Mouse (Mus musculus) lung, adult 2 months (tissue): ENCODE measurements at regions not wholly inside any gene's neighbourhood (a gene's known extent, or its start where the extent isn't known, plus 50 kb on each side); places are given as distances from the start of the nearest gene placed in this dataset.

Source experiments
- DNase-seq: peaks from one replicate; pipeline ENCODE4 v3.0.0; 2022
- H3K4me1 ChIP-seq: fragments of 200-500 bp; 2 replicates; pipeline ENCODE4 v1.6.1; 2011; ENCODE audit warnings: low read length; ENCODE audit not compliant: control insufficient read depth, insufficient read depth
- H3K4me3 ChIP-seq: fragments of 200-500 bp; replicated peaks from 2 replicates; pipeline ENCODE3; 2011; ENCODE audit warnings: low read depth, mild to moderate bottlenecking, control low read depth, low read length; ENCODE audit errors: extremely low read depth
- CTCF ChIP-seq: fragments of 200-500 bp; IDR thresholded peaks from 2 replicates; pipeline ENCODE4 v1.5.1; 2011; ENCODE audit warnings: mild to moderate bottlenecking, low read length, control low read depth; ENCODE audit not compliant: insufficient read depth
- POLR2A ChIP-seq: fragments of 200-500 bp; IDR thresholded peaks from 2 replicates; pipeline ENCODE4 v1.6.1; 2011; ENCODE audit warnings: low read depth, mild to moderate bottlenecking, control low read depth, low read length, borderline replicate concordance; ENCODE audit errors: extremely low read depth
- WGBS: fragments of 180-500 bp; shearing (Covaris S2); methylation state at CpG from one replicate; pipeline ENCODE4 v1.1.7; 2018; 5-methylcytosine and 5-hydroxymethylcytosine counted together

- H3K4me1 ChIP-seq: no peaks in the 10 kb centered on the region
- H3K4me3 ChIP-seq: no peak overlapping the region
- WGBS: 39% methylated on average over 2 of the region's 2 CpGs
- peak; percentile 3 for DNase-seq
- TF ChIP-seq CTCF: no peak
- TF ChIP-seq POLR2A: no peak
These were observed 333.9 kb downstream of the Fat4 start for GRCm38 (mm10) chr3:39220707-39221034.

- DNase-seq: no peak
- H3K4me3 ChIP-seq: no peak overlapping the region
- H3K4me1 ChIP-seq: no peaks in the 10 kb centered on the region
- WGBS: 71% methylated on average over 4 of the region's 4 CpGs
- TF ChIP-seq POLR2A: no peak
- no peak for TF ChIP-seq CTCF
These were observed 335.3 kb downstream of the Fat4 start for GRCm38 (mm10) chr3:39222059-39222458.

GRCm38 (mm10) chr3:39234921-39235320 lies 348.2 kb downstream of the Fat4 start:
- WGBS: 85% methylated on average over 2 of the region's 2 CpGs
- TF ChIP-seq POLR2A (no peak), CTCF (no peak)
- no peak for DNase-seq
- no peaks in the 10 kb centered on the region for H3K4me1 ChIP-seq
- no peak overlapping the region for H3K4me3 ChIP-seq

- H3K4me1 ChIP-seq: no peaks in the 10 kb centered on the region
- WGBS: 58% methylated on average over 4 of the region's 4 CpGs
- TF ChIP-seq POLR2A: no peak
- TF ChIP-seq CTCF: no peak
These were observed 362.0 kb downstream of the Fat4 start for GRCm38 (mm10) chr3:39248712-39249111.

GRCm38 (mm10) chr3:39249224-39249892 lies 362.6 kb downstream of the Fat4 start:
- DNase-seq: no peak
- H3K4me3 ChIP-seq: no peak overlapping the region
- 52% methylated on average over 4 of the region's 4 CpGs for WGBS
- no peaks in the 10 kb centered on the region for H3K4me1 ChIP-seq
- TF ChIP-seq POLR2A: no peak

More at GRCm38 (mm10) chr3:39248712-39249111, 362.0 kb downstream of the Fat4 start:
- H3K4me3 ChIP-seq: no peak overlapping the region
- no peak for DNase-seq

- TF ChIP-seq POLR2A (no peak), CTCF (no peak)
- WGBS: 91% methylated on average over 1 of the region's 1 CpGs
- DNase-seq: no peak
These were observed 366.3 kb downstream of the Fat4 start for GRCm38 (mm10) chr3:39253076-39253475.

GRCm38 (mm10) chr3:39264671-39265430 lies 378.1 kb downstream of the Fat4 start:
- WGBS: 78% methylated on average over 2 of the region's 2 CpGs
- DNase-seq: no peak
- no peak for TF ChIP-seq POLR2A
- no peak for TF ChIP-seq CTCF

More at GRCm38 (mm10) chr3:39253076-39253475, 366.3 kb downstream of the Fat4 start:
- H3K4me3 ChIP-seq: no peak overlapping the region
- no peaks in the 10 kb centered on the region for H3K4me1 ChIP-seq

GRCm38 (mm10) chr3:39265606-39266005 lies 378.9 kb downstream of the Fat4 start:
- Histone ChIP-seq H3K4me3 (no peak overlapping the region), H3K4me1 (no peaks in the 10 kb centered on the region)
- TF ChIP-seq CTCF: no peak
- TF ChIP-seq POLR2A: no peak
- DNase-seq: no peak
- WGBS: 83% methylated on average over 1 of the region's 1 CpGs

More at GRCm38 (mm10) chr3:39264671-39265430, 378.1 kb downstream of the Fat4 start:
- Histone ChIP-seq H3K4me3 (no peak overlapping the region), H3K4me1 (no peaks in the 10 kb centered on the region)

GRCm38 (mm10) chr3:39269388-39269787 lies 382.6 kb downstream of the Fat4 start:
- DNase-seq: no peak
- 80% methylated on average over 3 of the region's 3 CpGs for WGBS
- no peak overlapping the region for H3K4me3 ChIP-seq
- TF ChIP-seq POLR2A (no peak), CTCF (no peak)
- H3K4me1 ChIP-seq: no peaks in the 10 kb centered on the region

GRCm38 (mm10) chr3:39272616-39273015 lies 385.9 kb downstream of the Fat4 start:
- TF ChIP-seq POLR2A: no peak
- no peak for TF ChIP-seq CTCF
- no peak overlapping the region for H3K4me3 ChIP-seq
- WGBS: 89% methylated on average over 1 of the region's 1 CpGs
- DNase-seq: no peak
- H3K4me1 ChIP-seq: no peaks in the 10 kb centered on the region
